Mouse (Mus musculus) thymus, postnatal 25 days (tissue): ENCODE data around the gene Crisp3.
"Not testable (repeated sequence)": the region's sequence is repeated elsewhere in the genome, so short reads cannot be mapped to it uniquely, and the experiment has no call there.

Source experiments
- DNase-seq: peaks from one replicate; pipeline ENCODE4 v3.0.0; 2022

The Crisp3 gene

DNA sequence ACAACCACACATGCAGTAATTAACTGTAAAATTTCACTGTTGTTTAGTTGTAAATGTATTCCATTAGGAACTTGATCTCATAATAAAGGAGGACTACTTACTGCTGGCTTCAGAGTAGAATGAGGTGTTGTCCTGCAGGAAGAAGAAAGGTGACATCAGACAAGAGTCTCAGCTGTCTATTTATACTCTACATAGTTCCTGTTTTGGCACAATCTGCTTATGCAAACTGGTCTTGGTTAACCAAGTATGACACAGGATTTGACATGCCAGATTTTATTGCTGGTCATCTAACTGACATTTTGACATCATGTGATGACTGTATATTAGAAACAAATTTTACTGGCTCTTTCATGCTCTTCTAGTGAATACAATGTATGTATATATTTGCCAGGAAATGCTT is at the start of gene Crisp3:
Gene Crisp3 (minus strand): TSS at position 154 of the 400 bp plus-strand sequence.
- no peak for DNase-seq

DNA sequence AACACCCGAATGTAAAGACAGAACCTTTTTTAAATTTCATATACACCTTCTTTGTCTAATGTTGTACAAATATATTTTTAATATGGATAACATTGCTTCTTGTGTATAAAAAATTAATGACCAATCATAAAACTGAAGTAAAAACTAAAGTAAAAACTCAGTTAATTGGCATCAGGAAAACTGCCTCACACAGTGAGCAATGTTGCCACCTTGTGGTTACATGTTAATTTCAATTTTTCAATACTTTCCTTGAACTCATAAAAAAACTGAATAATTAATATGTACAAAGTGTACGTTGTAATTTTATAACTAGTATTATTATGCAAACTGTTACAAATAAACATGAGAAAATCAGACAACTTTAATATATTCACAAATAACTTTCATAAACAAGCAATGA is 43.3 kb upstream of the Crisp3 start:
- no peak for DNase-seq

DNA sequence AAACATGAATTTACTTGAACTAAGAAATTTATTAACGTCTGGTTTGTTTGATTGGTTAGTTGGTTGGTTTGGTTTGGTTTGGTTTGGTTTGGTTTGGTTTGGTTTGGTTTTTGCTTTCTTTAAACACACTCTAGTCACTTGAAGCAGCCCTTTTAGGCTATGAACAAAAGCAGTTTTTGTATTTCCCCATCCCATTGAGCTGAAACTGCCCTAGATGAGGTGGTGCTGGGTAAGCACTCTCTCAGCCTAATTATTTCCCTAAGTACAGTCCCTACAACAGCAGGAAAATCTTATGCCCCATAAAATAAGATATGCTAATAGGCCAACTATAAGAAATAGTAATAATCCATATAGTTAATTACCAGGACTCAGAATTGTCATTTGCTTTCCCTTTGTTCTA is 33.4 kb upstream of the Crisp3 start:
- no peak for DNase-seq

GRCm38 (mm10) chr17:40274906-40275470 is 32.9 kb upstream of the Crisp3 start:
- DNase-seq = no peak

DNA sequence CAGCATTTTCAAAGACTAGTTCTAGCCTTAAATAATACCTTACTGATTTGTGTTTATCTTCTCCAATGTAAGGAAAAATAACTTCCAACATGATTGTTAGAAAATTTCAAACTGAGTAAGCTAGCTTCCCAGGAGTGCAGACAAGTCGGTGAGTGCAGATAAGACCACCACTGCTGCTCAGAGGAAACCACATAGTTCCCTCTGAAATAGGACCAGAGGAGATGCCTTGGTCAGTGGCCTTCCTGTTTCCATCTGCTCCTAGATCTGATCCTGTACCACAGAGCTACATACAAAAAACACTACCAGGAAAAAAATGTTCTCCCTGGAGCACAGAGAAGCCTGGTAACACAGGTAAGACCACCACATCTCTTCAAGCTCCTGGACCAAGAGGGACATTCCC is 10.4 kb upstream of the Crisp3 start:
- DNase-seq = no peak

DNA sequence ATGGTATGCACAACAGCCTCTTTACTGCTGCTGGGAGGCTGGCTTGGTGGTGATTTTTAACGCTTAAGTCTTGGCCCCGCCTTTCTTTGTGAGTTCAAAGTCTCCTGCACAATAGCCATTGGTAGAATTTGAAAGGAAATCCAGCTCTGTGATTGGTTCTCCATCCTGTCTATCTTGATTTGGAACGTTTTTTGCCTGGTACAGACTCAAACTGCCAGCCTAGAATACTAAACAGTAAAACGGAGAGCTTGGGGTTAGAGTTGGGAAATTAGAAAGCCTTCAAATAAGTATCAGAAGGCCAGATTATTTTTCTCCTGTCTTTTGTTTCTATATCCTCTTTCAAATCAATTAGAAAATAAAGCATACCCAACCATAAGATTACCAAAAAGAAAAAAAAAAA is 33.5 kb downstream of the Crisp3 start, which contains the start of gene Pgk2:
Gene Pgk2 (minus strand): TSS at position 101 of the 400 bp plus-strand sequence.
- DNase-seq = no peak

- DNase-seq = not testable (repeated sequence)
Observed at GRCm38 (mm10) chr17:40201803-40202202, 40.3 kb downstream of the Crisp3 start.

DNA sequence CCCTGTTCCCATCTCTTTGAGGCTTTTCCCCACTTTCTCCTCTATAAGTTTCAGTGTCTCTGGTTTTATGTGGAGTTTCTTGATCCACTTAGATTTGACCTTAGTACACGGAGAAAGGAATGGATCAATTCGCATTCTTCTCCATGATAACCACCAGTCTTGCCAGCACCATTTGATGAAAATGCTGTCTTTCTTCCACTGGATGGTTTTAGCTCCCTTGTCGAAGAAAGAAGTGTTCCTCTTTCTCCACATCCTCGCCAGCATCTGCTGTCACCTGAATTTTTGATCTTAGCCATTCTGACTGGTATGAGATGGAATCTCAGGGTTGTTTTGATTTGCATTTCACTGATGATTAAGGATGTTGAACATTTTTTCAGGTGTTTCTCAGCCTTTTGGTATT is 51.9 kb downstream of the Crisp3 start:
- DNase-seq = not testable (repeated sequence)
